Mouse (Mus musculus) MEL (cell line): ENCODE results near the gene Spout1. TPM values are rescaled to one million over a fixed set of nuclear protein-coding genes. Genes with fewer than 3 reads are reported as not detected.

Experiments used
- DNase-seq: peaks from one replicate; pipeline ENCODE4 v3.0.0; 2011; ENCODE audit warnings: low read depth, low spot score
- H3K27ac ChIP-seq: 2 replicates; pipeline ENCODE4 v1.5.1; 2012; ENCODE audit warnings: low read depth, mild to moderate bottlenecking, control low read depth, low read length, moderate library complexity; ENCODE audit not compliant: control insufficient read depth
- H3K27me3 ChIP-seq, 2 experiments: fragments of 150-350 bp in 1 of 2; sonication (generic) in 1 of 2; 2 replicates each; pipeline ENCODE4 v1.6.1; 2012; ENCODE audit warnings: low read length in 2 of 2, mild to moderate bottlenecking in 2 of 2, improper control_type of control experiment in 1 of 2, moderate library complexity in 1 of 2; ENCODE audit not compliant: insufficient read depth in 2 of 2, control insufficient read depth in 1 of 2
- H3K36me3 ChIP-seq, 2 experiments: 2 replicates each; pipeline ENCODE4 v1.6.1; 2012 to 2014; ENCODE audit warnings: low read length in 2 of 2, improper control_type of control experiment in 1 of 2, inconsistent platforms in 1 of 2, mild to moderate bottlenecking in 1 of 2; ENCODE audit not compliant: insufficient read depth in 2 of 2, control insufficient read depth in 1 of 2
- H3K4me1 ChIP-seq, 2 experiments: fragments of 150-350 bp in 1 of 2; sonication (generic) in 1 of 2; 2 replicates each; pipeline ENCODE4 v1.6.1; 2012; ENCODE audit warnings: low read length in 2 of 2, improper control_type of control experiment in 1 of 2, mild to moderate bottlenecking in 1 of 2; ENCODE audit not compliant: insufficient read depth in 2 of 2, control insufficient read depth in 1 of 2
- H3K4me3 ChIP-seq, 2 experiments: fragments of 150-350 bp in 1 of 2; sonication (generic) in 1 of 2; 2 replicates each; pipeline ENCODE4 v1.5.1; 2012; ENCODE audit warnings: low read depth in 2 of 2, low read length in 2 of 2, mild to moderate bottlenecking in 2 of 2, moderate library complexity in 2 of 2, control low read depth in 1 of 2, improper control_type of control experiment in 1 of 2; ENCODE audit not compliant: control insufficient read depth in 1 of 2, insufficient read depth in 1 of 2
- H3K79me2 ChIP-seq: 2 replicates; pipeline ENCODE4 v1.6.1; 2012; ENCODE audit warnings: mild to moderate bottlenecking, low read length, moderate library complexity; ENCODE audit not compliant: control insufficient read depth, poor library complexity, insufficient read depth
- H3K9ac ChIP-seq: 2 replicates; pipeline ENCODE4 v1.6.1; 2012; ENCODE audit warnings: low read depth, mild to moderate bottlenecking, control low read depth, low read length, moderate library complexity; ENCODE audit not compliant: control insufficient read depth, poor library complexity, severe bottlenecking
- H3K9me3 ChIP-seq: fragments of 150-350 bp; sonication (generic); replicated peaks from 2 replicates; pipeline ENCODE4 v1.6.1; 2012; ENCODE audit warnings: mild to moderate bottlenecking, low read length, improper control_type of control experiment, moderate library complexity; ENCODE audit not compliant: insufficient read depth
- CHD2 ChIP-seq: IDR thresholded peaks from 2 replicates; pipeline ENCODE4 v1.6.1; 2011; ENCODE audit warnings: low read length, improper control_type of control experiment
- E2F4 ChIP-seq: IDR thresholded peaks from 2 replicates; pipeline ENCODE4 v1.6.1; 2011; ENCODE audit warnings: low read depth, low read length, improper control_type of control experiment, borderline replicate concordance
- ELF1 ChIP-seq: IDR thresholded peaks from 2 replicates; pipeline ENCODE4 v1.6.1; 2014; ENCODE audit warnings: low read depth, mild to moderate bottlenecking, inconsistent platforms, low read length, improper control_type of control experiment, moderate library complexity
- EP300 ChIP-seq, 2 experiments: IDR thresholded peaks; 2 replicates each; pipeline ENCODE4 v1.6.1; 2011; ENCODE audit warnings: improper control_type of control experiment in 2 of 2, low read length in 2 of 2, low read depth in 1 of 2, mild to moderate bottlenecking in 1 of 2
- ETS1 ChIP-seq: IDR thresholded peaks from 2 replicates; pipeline ENCODE4 v1.6.1; 2012; ENCODE audit warnings: low read depth, mild to moderate bottlenecking, inconsistent platforms, low read length, improper control_type of control experiment, moderate library complexity
- GATA1 ChIP-seq: IDR thresholded peaks from 2 replicates; pipeline ENCODE4 v1.6.1; 2011; ENCODE audit warnings: low read depth, low read length, improper control_type of control experiment
- JUND ChIP-seq: IDR thresholded peaks from 2 replicates; pipeline ENCODE4 v1.6.1; 2011; ENCODE audit warnings: low read depth, mild to moderate bottlenecking, improper control_type of control experiment, low read length
- KAT2A ChIP-seq: conservative IDR thresholded peaks from 2 replicates; pipeline ENCODE4 v1.6.1; 2012; ENCODE audit warnings: low read depth, low read length, improper control_type of control experiment, inconsistent platforms
- MAFK ChIP-seq: IDR thresholded peaks from 2 replicates; pipeline ENCODE4 v1.6.1; 2011; ENCODE audit warnings: low read depth, mild to moderate bottlenecking, low read length, improper control_type of control experiment, borderline replicate concordance
- MAZ ChIP-seq: IDR thresholded peaks from 2 replicates; pipeline ENCODE4 v1.6.1; 2012; ENCODE audit warnings: low read depth, mild to moderate bottlenecking, inconsistent platforms, low read length, improper control_type of control experiment
- MYB ChIP-seq: IDR thresholded peaks from 2 replicates; pipeline ENCODE4 v1.6.1; 2011; ENCODE audit warnings: mild to moderate bottlenecking, low read depth, low read length, improper control_type of control experiment
- NELFE ChIP-seq: IDR thresholded peaks from 2 replicates; pipeline ENCODE4 v1.6.1; 2011; ENCODE audit warnings: low read depth, low read length, improper control_type of control experiment
- POLR2AphosphoS2 ChIP-seq: IDR thresholded peaks from 2 replicates; pipeline ENCODE4 v1.6.1; 2011; ENCODE audit warnings: low read length, improper control_type of control experiment
- RAD21 ChIP-seq: IDR thresholded peaks from 2 replicates; pipeline ENCODE4 v1.6.1; 2011; ENCODE audit warnings: mild to moderate bottlenecking, low read depth, low read length, improper control_type of control experiment
- RCOR1 ChIP-seq: IDR thresholded peaks from 2 replicates; pipeline ENCODE4 v1.6.1; 2012; ENCODE audit warnings: low read depth, mild to moderate bottlenecking, inconsistent platforms, low read length, improper control_type of control experiment
- SIN3A ChIP-seq: IDR thresholded peaks from 2 replicates; pipeline ENCODE4 v1.6.1; 2012; ENCODE audit warnings: low read length, improper control_type of control experiment, inconsistent platforms
- SMC3 ChIP-seq: IDR thresholded peaks from 2 replicates; pipeline ENCODE4 v1.6.1; 2011; ENCODE audit warnings: low read depth, low read length, improper control_type of control experiment
- TBP ChIP-seq: IDR thresholded peaks from 2 replicates; pipeline ENCODE4 v1.8.0; 2011; ENCODE audit warnings: low read depth, low read length, improper control_type of control experiment
- TCF12 ChIP-seq: IDR thresholded peaks from 2 replicates; pipeline ENCODE4 v1.6.1; 2014; ENCODE audit warnings: low read depth, mild to moderate bottlenecking, inconsistent platforms, low read length, improper control_type of control experiment, moderate library complexity
- UBTF ChIP-seq: IDR thresholded peaks from 2 replicates; pipeline ENCODE4 v1.6.1; 2012; ENCODE audit warnings: low read depth, mild to moderate bottlenecking, inconsistent platforms, low read length, improper control_type of control experiment, moderate library complexity, borderline replicate concordance; ENCODE audit not compliant: insufficient read depth
- ZC3H11A ChIP-seq: IDR thresholded peaks from 2 replicates; pipeline ENCODE4 v1.6.1; 2012; ENCODE audit warnings: low read depth, mild to moderate bottlenecking, inconsistent platforms, low read length, improper control_type of control experiment
- ZMIZ1 ChIP-seq: IDR thresholded peaks from 2 replicates; pipeline ENCODE4 v1.6.1; 2012; ENCODE audit warnings: low read depth, mild to moderate bottlenecking, inconsistent platforms, low read length, improper control_type of control experiment, moderate library complexity
- ZNF384 ChIP-seq: IDR thresholded peaks from 2 replicates; pipeline ENCODE4 v1.6.1; 2012; ENCODE audit warnings: low read depth, mild to moderate bottlenecking, inconsistent platforms, low read length, improper control_type of control experiment
- polyA plus RNA-seq, 2 experiments: library from polyadenylated mRNA; stranded (reverse) in 1 of 2; unstranded in 1 of 2; fragments of >175 nt in 1 of 2; fragments of >200 nt in 1 of 2; gene quantifications; 2 replicates each; pipeline versions ENCODE4 v1.2.1 to v1.2.4; 2012; ENCODE audit warnings: low replicate concordance in 2 of 2, low read depth in 1 of 2; ENCODE audit not compliant: insufficient read length in 2 of 2, insufficient read depth in 1 of 2, missing spikeins in 1 of 2
- total RNA-seq: library from RNA; depleted of rRNA; stranded (reverse); fragments of 300-350 nt; gene quantifications from 2 replicates; pipeline ENCODE4 v1.2.3, GENCODE M21; 2012

The Spout1 gene
- total and polyA plus RNA-seq, 3 experiments = 83.6 to 220 (median 103) TPM

- H3K9me3 ChIP-seq = no peaks in the 10 kb centered on the region
- H3K4me3 ChIP-seq = no peak overlapping the region
- no peak overlapping the region for H3K9ac ChIP-seq
- no peaks in the 10 kb centered on the region for H3K27me3 ChIP-seq
- 0 out of 2 replicates have a peak, but pooled peaks have one; percentile 11 for TF ChIP-seq TCF12
- TF ChIP-seq ZC3H11A = no peak
- TF ChIP-seq MAFK = no peak
- 0 out of 4 replicates have a peak, but pooled peaks of 1 of the 2 experiments have one; percentile 14 for TF ChIP-seq EP300 (IDR thresholded peaks at IDR 0.05; ENCODE audit: low read depth in 1 of 2, low read length in 2 of 2)
- TF ChIP-seq ETS1 = peak; percentile 76
- no peaks in the 10 kb centered on the region for H3K36me3 ChIP-seq
- DNase-seq = peak; percentile 34
- H3K4me1 ChIP-seq = no peaks in the 10 kb centered on the region
- no peaks in the 10 kb centered on the region for H3K79me2 ChIP-seq
- no peak overlapping the region for H3K27ac ChIP-seq
Observed at GRCm38 (mm10) chr2:30185276-30185675, 7.0 kb upstream of the Spout1 start.

GRCm38 (mm10) chr2:30183721-30184120 lies 5.5 kb upstream of the Spout1 start:
- Histone ChIP-seq H3K9ac (no peak overlapping the region), H3K27me3 (no peaks in the 10 kb centered on the region), H3K79me2 (no peaks in the 10 kb centered on the region), H3K36me3 (no peaks in the 10 kb centered on the region), H3K4me3 (no peak overlapping the region), H3K4me1 (no peaks in the 10 kb centered on the region), H3K27ac (no peak overlapping the region), H3K9me3 (no peaks in the 10 kb centered on the region)
- TF ChIP-seq MAZ (no peak), SIN3A (no peak), MAFK (no peak), ELF1 (no peak), EP300 (IDR thresholded peaks at IDR 0.05; ENCODE audit: low read depth in 1 of 2, low read length in 2 of 2) (no peak), RAD21 (no peak), TBP (no peak), JUND (no peak), KAT2A (no peak), CHD2 (no peak), NELFE (no peak), RCOR1 (no peak), ZNF384 (no peak), E2F4 (no peak), GATA1 (no peak), POLR2AphosphoS2 (no peak), ZMIZ1 (no peak), MYB (no peak), UBTF (no peak), SMC3 (no peak)
- no peak for DNase-seq
